Mouse (Mus musculus) ES-E14 (cell line): ENCODE results near the gene Tbc1d19. TPM values are rescaled to one million over a fixed set of nuclear protein-coding genes. Genes with fewer than 3 reads are reported as not detected.

Source experiments
- DNase-seq: peaks from one replicate; pipeline ENCODE4 v3.0.0-alpha.2; 2013; ENCODE audit warnings: low read depth, low spot score
- H3K27ac ChIP-seq: 2 replicates; pipeline ENCODE4 v1.5.1; 2012; ENCODE audit warnings: low read depth, mild to moderate bottlenecking, low read length, moderate library complexity, mixed read lengths; ENCODE audit not compliant: poor library complexity, insufficient read depth, severe bottlenecking
- H3K36me3 ChIP-seq: 2 replicates; pipeline ENCODE4 v1.6.1; 2012; ENCODE audit warnings: mild to moderate bottlenecking, low read length, moderate library complexity, mixed read lengths; ENCODE audit not compliant: control insufficient read depth, poor library complexity, insufficient read depth, severe bottlenecking
- H3K4me1 ChIP-seq, 2 experiments: fragments of 150-350 bp in 1 of 2; sonication (generic) in 1 of 2; 2 replicates each; pipeline ENCODE4 v1.6.1; 2012; ENCODE audit warnings: low read length in 2 of 2, mild to moderate bottlenecking in 1 of 2, mixed read lengths in 1 of 2; ENCODE audit not compliant: control insufficient read depth in 2 of 2, insufficient read depth in 2 of 2, poor library complexity in 1 of 2
- H3K4me3 ChIP-seq, 2 experiments: fragments of 150-350 bp in 1 of 2; sonication (generic) in 1 of 2; 2 replicates each; pipeline ENCODE4 v1.5.1; 2012; ENCODE audit warnings: low read length in 2 of 2, low read depth in 1 of 2, mild to moderate bottlenecking in 1 of 2, mixed read lengths in 1 of 2; ENCODE audit not compliant: insufficient read depth in 1 of 2, poor library complexity in 1 of 2, severe bottlenecking in 1 of 2
- H3K9ac ChIP-seq: 2 replicates; pipeline ENCODE4 v1.6.1; 2012; ENCODE audit warnings: low read depth, mild to moderate bottlenecking, low read length, mixed read lengths; ENCODE audit not compliant: poor library complexity, insufficient read depth, severe bottlenecking
- H3K9me3 ChIP-seq: fragments of 150-350 bp; sonication (generic); 2 replicates; pipeline ENCODE4 v1.6.1; 2012; ENCODE audit warnings: low read depth, mild to moderate bottlenecking, low read length; ENCODE audit not compliant: control insufficient read depth, insufficient read depth
- CHD2 ChIP-seq: IDR thresholded peaks from 2 replicates; pipeline ENCODE4 v1.6.1; 2014; ENCODE audit warnings: mild to moderate bottlenecking, low read depth, low read length, inconsistent platforms
- HCFC1 ChIP-seq: IDR thresholded peaks from 2 replicates; pipeline ENCODE4 v1.6.1; 2012; ENCODE audit warnings: low read length, inconsistent platforms, borderline replicate concordance; ENCODE audit not compliant: insufficient read depth
- MAFK ChIP-seq: IDR thresholded peaks from 2 replicates; pipeline ENCODE4 v1.6.1; 2014; ENCODE audit warnings: mild to moderate bottlenecking, low read depth, low read length, inconsistent platforms; ENCODE audit not compliant: insufficient read depth
- ZC3H11A ChIP-seq: IDR thresholded peaks from 2 replicates; pipeline ENCODE4 v1.6.1; 2012; ENCODE audit warnings: low read depth, mild to moderate bottlenecking, inconsistent platforms, low read length, borderline replicate concordance
- ZNF384 ChIP-seq: IDR thresholded peaks from 2 replicates; pipeline ENCODE4 v1.6.1; 2012; ENCODE audit warnings: low read depth, low read length, inconsistent platforms
- in situ Hi-C, 2 experiments: fragments of 600-800 bp; cut with MboI; formaldehyde crosslinking; loops; one replicate each; pipeline ENCODE4 v1.15.1; 2025; ENCODE audit warnings: low sequenced_read_pairs in 2 of 2, inconsistent platforms in 1 of 2; ENCODE audit not compliant: unreplicated experiment in 2 of 2
- total RNA-seq: library from RNA; depleted of rRNA; stranded (reverse); fragments of 300-350 nt; gene quantifications from 2 replicates; pipeline ENCODE4 v1.2.3, GENCODE M21; 2012

The Tbc1d19 gene
- total RNA-seq, 1 experiment, result 19.2 TPM

DNA sequence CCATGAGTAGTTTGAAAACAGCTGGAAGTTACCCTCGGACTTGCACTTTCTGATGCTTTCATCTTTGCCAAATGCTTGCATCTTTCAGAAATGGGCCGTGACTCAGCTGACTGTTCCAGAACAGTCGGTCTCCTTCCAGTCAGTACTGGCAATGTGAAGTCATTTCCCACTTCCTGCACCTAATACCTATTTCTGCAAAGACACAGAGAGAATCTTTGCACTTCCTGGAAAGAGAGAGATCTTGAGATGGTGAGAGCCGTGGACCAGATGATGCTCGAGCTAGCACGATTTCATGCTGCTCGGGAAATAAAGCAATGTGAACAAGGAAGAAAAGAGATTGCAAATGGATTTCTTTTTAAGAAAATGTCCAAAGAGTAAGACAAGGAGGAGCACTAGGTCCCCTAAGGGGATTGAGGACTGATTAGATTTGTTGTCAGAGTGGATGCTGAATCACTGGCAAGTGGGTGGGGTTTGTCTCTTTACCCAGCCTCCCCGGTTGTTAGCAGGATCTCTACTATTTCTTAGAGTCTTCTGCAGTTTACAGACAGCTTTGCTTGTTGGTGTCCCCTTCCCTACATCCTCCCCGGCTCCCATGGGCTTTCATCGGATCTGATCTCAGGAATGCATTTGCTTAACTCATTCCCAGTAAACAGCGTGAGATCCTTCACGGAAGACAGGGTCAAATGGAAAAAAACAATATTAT is 24.4 kb upstream of the Tbc1d19 start:
- no peak for DNase-seq
- Histone ChIP-seq H3K27ac (no peak overlapping the region), H3K4me1 (no peaks in the 10 kb centered on the region), H3K9me3 (no peaks in the 10 kb centered on the region), H3K9ac (no peak overlapping the region), H3K4me3 (no peak overlapping the region), H3K36me3 (no peaks in the 10 kb centered on the region)
- TF ChIP-seq CHD2 (no peak), MAFK (no peak), ZNF384 (no peak), ZC3H11A (no peak), HCFC1 (no peak)
- in situ Hi-C loops, result no loop called here

DNA sequence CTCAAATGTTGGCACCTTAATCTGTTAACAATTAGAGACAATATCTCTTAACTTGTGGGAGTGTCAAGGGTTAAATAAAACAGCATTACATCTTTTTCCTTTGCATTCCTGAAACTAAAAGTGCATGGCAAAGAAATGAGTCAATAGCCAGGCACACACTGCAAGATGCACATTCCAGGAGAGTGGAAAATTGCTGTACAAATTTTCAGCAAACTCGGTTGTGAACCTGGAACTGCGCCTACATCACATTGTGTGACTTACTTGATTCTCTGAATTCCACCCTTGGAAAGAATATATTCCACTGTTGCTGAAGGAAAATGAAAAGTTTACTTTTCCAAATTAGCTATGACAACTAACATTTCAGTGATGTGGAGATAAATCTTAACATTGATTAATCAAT is 8.0 kb upstream of the Tbc1d19 start:
- no peak overlapping the region for H3K27ac ChIP-seq
- in situ Hi-C loops, result no loop called here
- TF ChIP-seq ZNF384 (no peak), CHD2 (no peak)
- H3K9me3 ChIP-seq, result no peaks in the 10 kb centered on the region
- no peak for DNase-seq
- no peaks in the 10 kb centered on the region for H3K4me1 ChIP-seq
- H3K4me3 ChIP-seq, result no peak overlapping the region
- no peaks in the 10 kb centered on the region for H3K36me3 ChIP-seq
- H3K9ac ChIP-seq, result no peak overlapping the region

DNA sequence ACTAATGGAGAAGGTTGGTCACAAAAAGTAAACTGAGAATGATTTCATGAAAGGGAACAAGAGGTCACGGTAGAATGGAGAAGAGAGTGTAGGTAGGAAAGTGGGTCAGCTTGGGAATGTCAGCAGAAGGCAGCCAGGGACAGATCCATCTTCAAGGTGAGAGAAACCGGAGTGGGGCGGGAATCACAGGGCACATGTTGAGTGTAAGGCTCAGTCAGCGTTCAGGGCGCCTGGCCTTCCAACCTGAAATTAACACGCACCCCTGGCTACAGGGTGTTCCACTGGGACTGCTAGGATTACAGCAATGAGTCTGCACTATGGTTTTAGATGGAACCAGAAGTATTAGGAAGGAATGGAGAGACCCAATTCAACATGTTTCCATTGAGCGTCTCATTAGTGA is 10.3 kb downstream of the Tbc1d19 start:
- H3K27ac ChIP-seq, result no peak overlapping the region
- no peak for TF ChIP-seq ZNF384
- no peak for TF ChIP-seq HCFC1
- no peak for TF ChIP-seq ZC3H11A
- TF ChIP-seq MAFK, result no peak
- H3K4me3 ChIP-seq, result no peak overlapping the region
- no peak for DNase-seq
- H3K9ac ChIP-seq, result no peak overlapping the region
- H3K9me3 ChIP-seq, result no peaks in the 10 kb centered on the region
- no peaks in the 10 kb centered on the region for H3K36me3 ChIP-seq
- in situ Hi-C loops, result no loop called here
- H3K4me1 ChIP-seq, result no peaks in the 10 kb centered on the region

DNA sequence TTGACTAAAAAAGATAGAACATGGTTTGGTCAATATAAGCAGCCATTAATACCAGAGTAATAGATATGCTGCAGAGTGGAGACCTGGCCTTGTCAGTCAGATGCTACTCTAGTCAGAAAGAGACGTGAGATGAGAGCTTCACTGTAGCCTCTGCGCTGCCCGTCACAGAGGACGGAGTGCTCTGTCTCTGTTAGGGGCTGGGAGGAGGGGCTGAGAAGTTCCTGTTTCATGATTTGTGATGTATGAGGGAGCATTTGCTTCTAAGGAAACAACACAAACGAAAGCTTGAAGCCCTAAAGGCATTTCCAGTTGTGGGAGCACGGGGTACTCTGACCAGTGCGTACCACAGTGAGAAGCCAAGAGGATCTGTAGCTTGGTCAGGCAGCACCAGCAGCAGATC is 16.5 kb downstream of the Tbc1d19 start:
- Histone ChIP-seq H3K4me3 (no peak overlapping the region), H3K36me3 (no peaks in the 10 kb centered on the region), H3K9me3 (no peaks in the 10 kb centered on the region), H3K27ac (no peak overlapping the region), H3K9ac (no peak overlapping the region), H3K4me1 (no peaks in the 10 kb centered on the region)
- no peak for DNase-seq
- no peak for TF ChIP-seq MAFK
- no peak for TF ChIP-seq CHD2
- no peak for TF ChIP-seq HCFC1
- TF ChIP-seq ZNF384, result no peak
- TF ChIP-seq ZC3H11A, result no peak
- in situ Hi-C loops, result no loop called here

DNA sequence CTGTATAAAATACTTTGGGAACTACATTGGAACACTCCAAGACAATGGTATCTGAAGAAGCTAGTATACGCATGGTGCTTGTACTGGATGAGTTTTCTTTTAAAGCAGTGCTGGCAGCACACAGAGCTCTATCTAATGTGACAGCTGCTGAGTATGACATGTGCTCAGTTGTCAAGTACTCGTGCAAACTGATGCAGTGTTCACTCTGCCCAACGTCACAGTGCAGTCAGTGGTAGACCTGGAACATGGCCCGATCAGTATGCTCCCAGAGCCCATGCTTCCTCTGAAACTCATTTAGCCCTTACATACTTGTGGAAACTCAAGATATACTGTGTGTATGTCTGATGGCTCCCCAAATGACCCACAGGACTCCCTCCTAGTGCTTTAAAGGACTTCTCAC is 25.1 kb downstream of the Tbc1d19 start:
- Histone ChIP-seq H3K27ac (no peak overlapping the region), H3K9ac (no peak overlapping the region), H3K36me3 (no peaks in the 10 kb centered on the region), H3K4me3 (no peak overlapping the region), H3K9me3 (no peaks in the 10 kb centered on the region), H3K4me1 (no peaks in the 10 kb centered on the region)
- no peak for DNase-seq
- no peak for TF ChIP-seq HCFC1
- TF ChIP-seq ZNF384, result no peak
- no peak for TF ChIP-seq CHD2
- TF ChIP-seq MAFK, result no peak
- TF ChIP-seq ZC3H11A, result no peak
- in situ Hi-C loops, result no loop called here
